Mouse (Mus musculus): ENCODE data around the gene Tmem167. TPM values are rescaled to one million over a fixed set of nuclear protein-coding genes. Genes with fewer than 3 reads are reported as not detected.
A peak's percentile ranks its signal among the peaks of the same experiment; 100 is the strongest.

The Tmem167 gene
- polyA plus RNA-seq, 1 experiment from 2014 or later = 82.8 TPM

GRCm38 (mm10) chr13:90141681-90142080 is 52.8 kb downstream of the Tmem167 start:
- H3K27ac ChIP-seq = no peak overlapping the region
- H3K36me3 ChIP-seq = no peaks in the 10 kb centered on the region
- H3K4me1 ChIP-seq = 0 out of 2 replicates have a peak, but pooled peaks cover 4% of the 10 kb centered on the region
- H3K9me3 ChIP-seq = no peaks in the 10 kb centered on the region
- H3K4me3 ChIP-seq = no peak overlapping the region
- 68% methylated on average over 1 of the region's 1 CpGs for WGBS
- H3K9ac ChIP-seq = no peak overlapping the region
- ATAC-seq (ENCODE audit: insufficient number of reproducible peaks, insufficient read depth, low FRiP score, low TSS enrichment, low read depth) = no peak
- H3K27me3 ChIP-seq = no peaks in the 10 kb centered on the region
- no peak overlapping the region for H3K4me2 ChIP-seq

GRCm38 (mm10) chr13:90143245-90143644 is 54.3 kb downstream of the Tmem167 start:
- no peak overlapping the region for H3K4me3 ChIP-seq
- no peaks in the 10 kb centered on the region for H3K36me3 ChIP-seq
- H3K9me3 ChIP-seq = no peaks in the 10 kb centered on the region
- H3K27me3 ChIP-seq = no peaks in the 10 kb centered on the region
- 22% methylated on average over 4 of the region's 4 CpGs for WGBS
- H3K9ac ChIP-seq = no peak overlapping the region
- no peak for ATAC-seq (ENCODE audit: insufficient number of reproducible peaks, insufficient read depth, low FRiP score, low TSS enrichment, low read depth)
- H3K4me2 ChIP-seq = no peak overlapping the region
- no peak overlapping the region for H3K27ac ChIP-seq
- H3K4me1 ChIP-seq = 0 out of 2 replicates have a peak, but pooled peaks cover 4% of the 10 kb centered on the region

GRCm38 (mm10) chr13:90151881-90152280 is 63.0 kb downstream of the Tmem167 start:
- ATAC-seq (ENCODE audit: insufficient number of reproducible peaks, insufficient read depth, low FRiP score, low TSS enrichment, low read depth) = no peak
- Histone ChIP-seq H3K27ac (no peak overlapping the region), H3K36me3 (no peaks in the 10 kb centered on the region), H3K4me1 (peaks cover 7% of the 10 kb centered on the region; the same call in 1 of the 2 replicates), H3K4me3 (no peak overlapping the region), H3K27me3 (no peaks in the 10 kb centered on the region), H3K9ac (no peak overlapping the region), H3K9me3 (no peaks in the 10 kb centered on the region), H3K4me2 (no peak overlapping the region)

DNA sequence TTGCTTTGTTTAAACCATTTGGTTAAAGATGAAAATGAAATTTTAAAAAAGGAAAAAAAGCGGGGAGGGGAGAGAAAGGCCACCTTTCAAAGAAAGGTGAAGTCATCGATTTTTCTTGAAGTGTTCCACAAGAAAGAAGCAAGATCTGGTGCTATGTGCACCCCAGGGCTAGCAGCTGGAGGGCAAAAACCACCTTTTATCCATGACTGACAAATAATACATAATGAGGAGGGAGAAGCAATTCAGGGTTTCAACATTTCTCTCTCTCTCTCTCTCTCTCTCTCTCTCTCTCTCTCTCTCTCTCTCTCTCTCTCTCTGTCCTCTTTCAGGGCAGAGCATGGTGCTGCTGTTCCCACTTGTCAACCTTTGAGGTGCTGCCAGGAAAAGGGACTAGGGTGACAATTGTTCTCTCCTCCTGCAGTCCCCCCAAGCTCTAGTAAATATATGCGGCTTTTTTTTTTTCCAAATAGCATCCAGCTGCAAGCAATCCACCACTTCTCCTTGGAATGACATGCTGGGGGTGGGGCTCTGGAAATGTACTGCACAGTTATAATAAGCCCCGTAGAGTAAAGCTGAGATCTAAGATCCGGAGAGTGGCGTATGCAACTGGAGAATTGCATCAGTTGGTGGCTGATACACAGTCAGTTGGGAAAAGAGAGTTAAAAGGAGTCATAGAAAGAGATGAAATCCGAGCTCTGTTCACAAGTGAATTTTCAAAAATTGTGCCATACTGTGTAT is 63.8 kb downstream of the Tmem167 start:
- no peak; the same call in 1 of the 2 replicates for ATAC-seq (ENCODE audit: insufficient number of reproducible peaks, insufficient read depth, low FRiP score, low TSS enrichment, low read depth)
- Histone ChIP-seq H3K27me3 (no peaks in the 10 kb centered on the region), H3K4me1 (peaks cover 7% of the 10 kb centered on the region; the same call in 1 of the 2 replicates), H3K9me3 (no peaks in the 10 kb centered on the region), H3K9ac (no peak overlapping the region), H3K4me2 (peak overlapping the region; percentile 32), H3K27ac (peak overlapping the region; percentile 69), H3K4me3 (no peak overlapping the region), H3K36me3 (no peaks in the 10 kb centered on the region)
- WGBS = 13% methylated on average over 7 of the region's 7 CpGs

GRCm38 (mm10) chr13:90164147-90164546 is 75.2 kb downstream of the Tmem167 start:
- no peak overlapping the region for H3K4me3 ChIP-seq
- H3K27ac ChIP-seq = no peak overlapping the region
- no peaks in the 10 kb centered on the region for H3K9me3 ChIP-seq
- H3K27me3 ChIP-seq = no peaks in the 10 kb centered on the region
- ATAC-seq (ENCODE audit: insufficient number of reproducible peaks, insufficient read depth, low FRiP score, low TSS enrichment, low read depth) = no peak
- no peaks in the 10 kb centered on the region for H3K4me1 ChIP-seq
- 70% methylated on average over 2 of the region's 2 CpGs for WGBS
- no peaks in the 10 kb centered on the region for H3K36me3 ChIP-seq
- no peak overlapping the region for H3K4me2 ChIP-seq
- no peak overlapping the region for H3K9ac ChIP-seq

- H3K9me3 ChIP-seq = no peaks in the 10 kb centered on the region
- H3K4me3 ChIP-seq = no peak overlapping the region
- H3K27ac ChIP-seq = no peak overlapping the region
- 65% methylated on average over 3 of the region's 3 CpGs for WGBS
- H3K27me3 ChIP-seq = no peaks in the 10 kb centered on the region
- H3K4me2 ChIP-seq = no peak overlapping the region
- no peak for ATAC-seq (ENCODE audit: insufficient number of reproducible peaks, insufficient read depth, low FRiP score, low TSS enrichment, low read depth)
- no peaks in the 10 kb centered on the region for H3K36me3 ChIP-seq
- H3K4me1 ChIP-seq = peaks cover 15% of the 10 kb centered on the region
- H3K9ac ChIP-seq = no peak overlapping the region
These were observed 78.1 kb downstream of the Tmem167 start for GRCm38 (mm10) chr13:90167044-90167443.

GRCm38 (mm10) chr13:90170100-90170781 is 81.3 kb downstream of the Tmem167 start:
- ATAC-seq (ENCODE audit: insufficient number of reproducible peaks, insufficient read depth, low FRiP score, low TSS enrichment, low read depth) = no peak
- Histone ChIP-seq H3K27ac (0 out of 2 replicates have a peak overlapping the region, but pooled peaks have one; percentile 51), H3K4me1 (peaks cover 15% of the 10 kb centered on the region), H3K27me3 (no peaks in the 10 kb centered on the region), H3K4me3 (no peak overlapping the region), H3K9ac (no peak overlapping the region), H3K36me3 (no peaks in the 10 kb centered on the region), H3K9me3 (no peaks in the 10 kb centered on the region), H3K4me2 (no peak overlapping the region)
- 14% methylated on average over 4 of the region's 4 CpGs for WGBS

GRCm38 (mm10) chr13:90170782-90171179 is 81.9 kb downstream of the Tmem167 start:
- Histone ChIP-seq H3K36me3 (no peaks in the 10 kb centered on the region), H3K27me3 (no peaks in the 10 kb centered on the region), H3K9me3 (no peaks in the 10 kb centered on the region), H3K27ac (no peak overlapping the region), H3K4me3 (no peak overlapping the region), H3K9ac (no peak overlapping the region), H3K4me2 (no peak overlapping the region), H3K4me1 (peaks cover 15% of the 10 kb centered on the region)
- ATAC-seq (ENCODE audit: insufficient number of reproducible peaks, insufficient read depth, low FRiP score, low TSS enrichment, low read depth) = no peak
- WGBS = 5% methylated on average over 2 of the region's 2 CpGs

DNA sequence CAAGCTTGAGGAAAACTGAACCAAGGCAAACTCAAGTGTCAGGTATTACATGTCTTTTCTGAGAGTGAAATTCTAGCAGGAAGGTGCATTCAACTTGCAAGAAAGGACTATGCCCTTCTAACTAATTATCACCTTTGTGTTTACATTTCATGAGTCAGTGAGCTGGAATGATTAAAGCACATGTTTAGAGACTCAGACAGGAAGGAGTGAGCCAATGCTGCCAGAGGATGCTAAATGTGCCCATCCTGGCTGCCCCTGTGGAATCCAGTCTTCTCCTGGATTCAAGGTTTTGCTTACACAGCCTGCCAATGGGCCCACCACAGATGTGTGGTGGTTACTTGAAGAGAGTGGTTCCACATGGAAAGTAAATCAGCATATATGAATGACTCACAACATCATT is 82.5 kb downstream of the Tmem167 start:
- ATAC-seq (ENCODE audit: insufficient number of reproducible peaks, insufficient read depth, low FRiP score, low TSS enrichment, low read depth) = no peak
- Histone ChIP-seq H3K4me1 (peaks cover 15% of the 10 kb centered on the region), H3K36me3 (no peaks in the 10 kb centered on the region), H3K27ac (no peak overlapping the region), H3K27me3 (no peaks in the 10 kb centered on the region), H3K9ac (no peak overlapping the region), H3K4me3 (no peak overlapping the region), H3K9me3 (no peaks in the 10 kb centered on the region), H3K4me2 (no peak overlapping the region)

DNA sequence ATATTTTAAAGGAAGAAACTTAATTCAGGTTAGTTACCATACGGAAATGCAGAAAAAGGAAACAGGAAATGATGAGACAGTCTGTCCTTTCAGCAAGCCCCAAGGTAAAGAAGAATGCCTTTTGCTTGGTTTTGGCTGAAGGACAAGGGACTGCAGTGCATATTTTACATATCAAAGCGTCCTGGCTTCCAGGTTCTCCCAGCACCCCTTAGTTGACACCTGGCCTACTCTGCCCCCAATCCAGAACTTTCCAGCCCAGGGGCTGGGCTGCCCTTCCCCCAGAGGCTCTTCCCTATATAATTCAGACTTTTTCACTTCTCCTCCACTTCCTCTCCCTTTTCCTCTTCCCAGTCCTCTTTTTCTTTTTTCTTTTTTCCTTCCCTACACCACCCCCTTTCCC is 86.7 kb downstream of the Tmem167 start:
- no peaks in the 10 kb centered on the region for H3K9me3 ChIP-seq
- H3K27ac ChIP-seq = no peak overlapping the region
- H3K9ac ChIP-seq = no peak overlapping the region
- WGBS = 63% methylated on average over 2 of the region's 2 CpGs
- no peaks in the 10 kb centered on the region for H3K27me3 ChIP-seq
- no peak overlapping the region for H3K4me3 ChIP-seq
- H3K36me3 ChIP-seq = no peaks in the 10 kb centered on the region
- ATAC-seq (ENCODE audit: insufficient number of reproducible peaks, insufficient read depth, low FRiP score, low TSS enrichment, low read depth) = no peak
- H3K4me2 ChIP-seq = no peak overlapping the region
- peaks cover 6% of the 10 kb centered on the region for H3K4me1 ChIP-seq

DNA sequence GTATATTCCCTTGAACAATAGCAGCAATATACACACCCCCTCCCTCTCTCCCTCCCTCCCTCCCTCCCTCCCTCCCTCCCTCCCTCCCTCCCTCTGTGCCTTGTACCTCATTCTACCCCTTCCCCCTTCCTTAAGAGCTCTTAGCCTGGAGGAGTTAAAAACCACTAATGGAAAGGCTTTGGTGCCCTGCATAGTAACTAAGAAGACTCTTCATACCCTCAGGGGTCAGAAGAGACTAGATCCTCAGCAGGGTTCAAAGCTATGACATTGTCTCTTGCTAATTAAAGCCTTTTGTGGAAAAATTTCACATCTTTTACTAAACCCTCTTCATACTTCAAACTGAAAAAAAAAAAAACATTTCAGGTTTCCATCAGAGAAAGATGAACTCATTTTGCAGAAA is 93.3 kb downstream of the Tmem167 start:
- Histone ChIP-seq H3K9ac (no peak overlapping the region), H3K4me3 (no peak overlapping the region), H3K36me3 (no peaks in the 10 kb centered on the region), H3K9me3 (no peaks in the 10 kb centered on the region), H3K4me1 (no peaks in the 10 kb centered on the region), H3K27ac (no peak overlapping the region), H3K4me2 (no peak overlapping the region), H3K27me3 (no peaks in the 10 kb centered on the region)
- ATAC-seq (ENCODE audit: insufficient number of reproducible peaks, insufficient read depth, low FRiP score, low TSS enrichment, low read depth) = no peak

DNA sequence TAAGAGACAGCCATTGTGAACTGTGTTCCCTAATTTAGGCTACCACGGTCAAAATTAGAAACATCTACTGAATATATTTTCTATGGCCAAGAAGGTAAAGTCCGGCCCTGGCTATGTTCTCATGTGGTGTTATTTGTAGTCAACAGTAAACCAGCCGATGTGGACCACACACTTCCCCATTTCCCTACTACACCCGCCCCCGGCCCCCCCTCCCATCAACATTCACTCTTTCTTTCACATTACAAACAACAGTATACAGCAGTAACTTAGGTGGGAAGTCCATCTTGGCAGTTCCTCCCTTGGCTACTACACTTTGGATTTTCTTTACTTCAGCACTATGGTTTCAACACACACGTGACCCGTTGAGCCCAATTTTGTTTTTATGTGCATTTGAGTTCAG is 94.6 kb downstream of the Tmem167 start:
- 72% methylated on average over 7 of the region's 7 CpGs for WGBS

More for the DNA sequence above, 94.6 kb downstream of the Tmem167 start:
- Histone ChIP-seq H3K4me2 (no peak overlapping the region), H3K9me3 (no peaks in the 10 kb centered on the region), H3K4me3 (no peak overlapping the region), H3K4me1 (0 out of 2 replicates have a peak, but pooled peaks cover 2% of the 10 kb centered on the region), H3K36me3 (no peaks in the 10 kb centered on the region), H3K27me3 (no peaks in the 10 kb centered on the region), H3K9ac (no peak overlapping the region), H3K27ac (no peak overlapping the region)
- ATAC-seq (ENCODE audit: insufficient number of reproducible peaks, insufficient read depth, low FRiP score, low TSS enrichment, low read depth) = no peak
